Mouse (Mus musculus) forebrain, embryonic 11.5 days (tissue): Measurements from ENCODE around the gene Ccdc148. TPM values are rescaled to one million over a fixed set of nuclear protein-coding genes. Genes with fewer than 3 reads are reported as not detected.

Source experiments
- ATAC-seq: fragments of 200-750 bp; cut with Nextera tagmentation; replicated peaks from 2 replicates; pipeline ENCODE4 v1.8.0; 2017; ENCODE audit warnings: moderate TSS enrichment; ENCODE audit not compliant: low FRiP score
- DNase-seq: peaks from one replicate; pipeline ENCODE4 v3.0.0-alpha.2; 2017; ENCODE audit warnings: low spot score
- H3K27ac ChIP-seq: fragments of 300-500 bp; sonication (generic); 2 replicates; pipeline ENCODE4 v1.5.1; 2014; ENCODE audit warnings: low read depth, low read length
- H3K27me3 ChIP-seq: fragments of 300-500 bp; sonication (generic); 2 replicates; pipeline ENCODE4 v1.6.1; 2014; ENCODE audit warnings: mild to moderate bottlenecking, low read length, mixed read lengths; ENCODE audit not compliant: control insufficient read depth, insufficient read depth
- H3K36me3 ChIP-seq: fragments of 300-500 bp; sonication (generic); 2 replicates; pipeline ENCODE4 v1.6.1; 2014; ENCODE audit warnings: mild to moderate bottlenecking, low read length, moderate library complexity, mixed read lengths; ENCODE audit not compliant: control insufficient read depth, insufficient read depth
- H3K4me1 ChIP-seq: fragments of 300-500 bp; sonication (generic); replicated peaks from 2 replicates; pipeline ENCODE4 v1.6.1; 2014; ENCODE audit warnings: low read length, mixed read lengths; ENCODE audit not compliant: control insufficient read depth, insufficient read depth
- H3K4me2 ChIP-seq: fragments of 300-500 bp; sonication (generic); 2 replicates; pipeline ENCODE4 v1.6.1; 2014; ENCODE audit warnings: low read depth, mild to moderate bottlenecking, low read length, moderate library complexity, mixed read lengths; ENCODE audit not compliant: severe bottlenecking
- H3K4me3 ChIP-seq: fragments of 300-500 bp; sonication (generic); 2 replicates; pipeline ENCODE4 v1.5.1; 2014; ENCODE audit warnings: low read depth, low read length
- H3K9ac ChIP-seq: fragments of 300-500 bp; sonication (generic); 2 replicates; pipeline ENCODE4 v1.6.1; 2014; ENCODE audit warnings: low read length
- H3K9me3 ChIP-seq: fragments of 300-500 bp; sonication (generic); 2 replicates; pipeline ENCODE4 v1.6.1; 2016; ENCODE audit warnings: low read length, mixed read lengths; ENCODE audit not compliant: control insufficient read depth
- WGBS: fragments of 180-500 bp; shearing (Covaris S2); extraction: QIAGEN DNeasy Blood & Tissue Kit; methylation state at CpG from one replicate; pipeline ENCODE4 v1.1.7; 2014; 5-methylcytosine and 5-hydroxymethylcytosine counted together
- polyA plus RNA-seq: library from polyadenylated mRNA; unstranded; fragments of >200 nt; fragmentation: Nextera tagmentation; extraction: Ambion mirVana; gene quantifications from 2 replicates; pipeline ENCODE4 v1.2.1, GENCODE M21; 2014

The Ccdc148 gene
- polyA plus RNA-seq, 1 experiment from 2014 or later, result 0.68 TPM

DNA sequence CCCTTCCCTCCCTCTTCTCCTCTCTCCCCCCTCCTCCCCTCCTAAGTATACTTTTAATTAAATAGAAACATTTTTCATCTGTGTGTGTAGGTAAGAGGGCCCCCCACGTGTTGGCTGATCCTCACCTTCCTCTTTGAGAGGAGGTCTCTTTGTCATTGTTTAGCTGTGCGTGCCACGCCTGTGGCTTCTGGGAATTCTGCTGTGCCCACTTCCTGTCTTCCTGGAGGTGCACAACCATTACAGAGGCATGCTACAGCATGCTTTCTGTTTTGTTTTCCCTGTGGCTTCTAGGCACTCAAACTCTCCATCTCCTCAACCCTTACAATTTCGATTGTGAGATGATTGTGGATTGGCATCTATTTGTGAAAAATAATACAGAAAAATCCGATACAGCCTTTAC, 11.1 kb upstream of the Ccdc148 start:
- Histone ChIP-seq H3K27ac (no peak overlapping the region), H3K9me3 (no peaks in the 10 kb centered on the region), H3K27me3 (no peaks in the 10 kb centered on the region), H3K4me3 (no peak overlapping the region), H3K36me3 (no peaks in the 10 kb centered on the region), H3K9ac (no peak overlapping the region), H3K4me2 (no peak overlapping the region), H3K4me1 (no peaks in the 10 kb centered on the region)
- WGBS, result 76% methylated on average over 5 of the region's 5 CpGs
- ATAC-seq, result no peak
- no peak for DNase-seq

DNA sequence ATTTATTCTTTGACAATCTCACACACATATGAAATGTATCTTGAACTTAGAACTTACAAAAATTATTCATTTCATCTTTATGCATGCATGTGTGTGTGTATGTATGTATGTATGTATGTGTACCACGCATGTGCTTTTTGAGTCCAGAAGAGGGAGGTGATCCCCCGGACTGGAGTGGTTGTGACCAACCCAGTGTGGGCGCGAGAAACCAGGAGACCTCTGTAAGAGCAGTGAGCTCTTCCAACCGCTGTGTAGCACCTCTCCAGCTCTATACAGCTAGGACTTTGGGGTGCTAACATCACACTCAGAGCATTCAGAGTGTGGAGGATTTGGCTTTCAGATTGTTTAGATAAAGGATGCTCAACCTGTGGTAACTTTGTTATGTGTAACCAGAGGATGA, 10.1 kb upstream of the Ccdc148 start:
- DNase-seq, result no peak
- Histone ChIP-seq H3K36me3 (no peaks in the 10 kb centered on the region), H3K9me3 (no peaks in the 10 kb centered on the region), H3K9ac (no peak overlapping the region), H3K4me1 (no peaks in the 10 kb centered on the region), H3K27ac (no peak overlapping the region), H3K4me3 (no peak overlapping the region), H3K27me3 (no peaks in the 10 kb centered on the region), H3K4me2 (no peak overlapping the region)
- WGBS, result 98% methylated on average over 5 of the region's 5 CpGs
- no peak for ATAC-seq

DNA sequence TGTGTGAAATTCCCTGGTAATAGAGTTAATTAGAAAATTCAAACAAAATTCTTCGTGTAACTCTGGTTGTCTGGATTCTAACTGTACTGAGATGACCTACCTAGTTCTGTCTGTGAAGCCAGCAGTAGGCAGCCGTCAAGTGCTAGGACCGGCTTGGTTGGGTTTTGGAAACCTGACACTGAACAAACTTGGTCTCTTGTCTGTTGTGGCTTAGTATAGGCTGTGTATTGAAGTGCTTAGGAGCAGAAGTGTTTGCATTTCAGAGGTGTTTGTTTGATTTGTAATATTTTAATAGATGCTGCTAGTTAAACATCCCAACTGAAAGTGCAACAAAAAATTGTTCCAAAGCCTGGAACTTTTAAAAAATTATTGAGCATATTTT, 9.7 kb upstream of the Ccdc148 start:
- ATAC-seq, result no peak

DNA sequence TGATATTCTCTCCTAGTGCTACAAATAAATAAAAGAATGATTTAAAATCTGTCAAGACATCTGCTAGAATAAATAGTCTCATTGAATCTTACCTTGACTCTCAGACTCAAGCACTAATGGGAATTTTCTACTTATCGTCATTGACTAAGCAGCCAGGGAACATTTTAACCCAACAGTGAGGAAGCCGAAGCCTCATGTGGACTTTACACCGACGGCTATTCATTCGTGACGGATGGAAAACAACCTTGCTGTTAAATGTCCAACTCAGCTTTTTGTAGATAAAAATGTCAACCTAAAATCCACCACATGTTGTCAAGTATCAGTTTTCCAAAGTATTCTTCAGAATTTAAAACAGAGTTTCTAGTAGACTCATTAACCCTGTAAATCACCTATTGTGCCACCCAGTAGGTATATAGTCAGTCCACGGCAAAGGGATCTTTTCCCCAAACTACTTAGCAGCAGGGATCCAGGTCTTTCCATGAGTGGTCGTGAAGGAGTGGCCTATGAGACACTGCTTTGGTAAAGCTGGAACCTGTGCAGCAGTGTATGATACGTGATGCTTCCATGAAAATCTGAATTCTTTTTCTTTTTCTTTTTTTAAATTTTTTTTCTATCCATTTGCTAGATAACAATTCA, 9.2 kb upstream of the Ccdc148 start:
- H3K27ac ChIP-seq, result no peak overlapping the region
- H3K9ac ChIP-seq, result no peak overlapping the region
- WGBS, result 81% methylated on average over 9 of the region's 9 CpGs
- no peaks in the 10 kb centered on the region for H3K9me3 ChIP-seq
- no peaks in the 10 kb centered on the region for H3K4me1 ChIP-seq
- H3K27me3 ChIP-seq, result no peaks in the 10 kb centered on the region
- H3K36me3 ChIP-seq, result no peaks in the 10 kb centered on the region
- DNase-seq, result no peak
- no peak for ATAC-seq
- H3K4me2 ChIP-seq, result no peak overlapping the region
- no peak overlapping the region for H3K4me3 ChIP-seq

More for the DNA sequence above, 9.7 kb upstream of the Ccdc148 start:
- Histone ChIP-seq H3K4me1 (no peaks in the 10 kb centered on the region), H3K9me3 (no peaks in the 10 kb centered on the region), H3K9ac (no peak overlapping the region), H3K27ac (no peak overlapping the region), H3K4me3 (no peak overlapping the region), H3K36me3 (no peaks in the 10 kb centered on the region), H3K27me3 (no peaks in the 10 kb centered on the region), H3K4me2 (no peak overlapping the region)
- WGBS, result 86% methylated on average over 3 of the region's 3 CpGs
- no peak for DNase-seq

DNA sequence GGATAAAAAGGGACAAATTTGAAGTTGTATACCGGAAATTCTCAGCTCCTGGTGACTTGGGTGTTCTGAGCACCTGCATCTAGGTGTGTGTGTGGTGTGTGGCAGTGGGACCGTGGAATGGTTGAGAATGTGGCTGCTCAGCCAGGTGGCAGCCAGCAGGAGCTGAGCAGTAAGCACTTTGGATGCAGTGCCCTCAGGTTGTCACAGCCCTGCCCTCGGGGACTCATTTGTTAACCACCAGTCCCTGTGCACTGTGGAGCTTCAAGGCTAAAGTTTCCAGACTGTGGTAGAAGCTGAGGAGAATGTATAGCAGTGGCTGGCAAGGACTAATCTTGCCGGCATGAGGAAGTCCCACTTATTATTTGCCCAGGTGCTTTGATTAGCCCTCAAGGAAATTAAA, 7.3 kb upstream of the Ccdc148 start:
- Histone ChIP-seq H3K9ac (no peak overlapping the region), H3K4me1 (peaks cover 2% of the 10 kb centered on the region; the same call in 1 of the 2 replicates), H3K27ac (no peak overlapping the region), H3K4me2 (no peak overlapping the region), H3K4me3 (no peak overlapping the region), H3K36me3 (no peaks in the 10 kb centered on the region), H3K9me3 (no peaks in the 10 kb centered on the region), H3K27me3 (no peaks in the 10 kb centered on the region)
- 90% methylated on average over 4 of the region's 4 CpGs for WGBS
- DNase-seq (no peak), ATAC-seq (no peak)

DNA sequence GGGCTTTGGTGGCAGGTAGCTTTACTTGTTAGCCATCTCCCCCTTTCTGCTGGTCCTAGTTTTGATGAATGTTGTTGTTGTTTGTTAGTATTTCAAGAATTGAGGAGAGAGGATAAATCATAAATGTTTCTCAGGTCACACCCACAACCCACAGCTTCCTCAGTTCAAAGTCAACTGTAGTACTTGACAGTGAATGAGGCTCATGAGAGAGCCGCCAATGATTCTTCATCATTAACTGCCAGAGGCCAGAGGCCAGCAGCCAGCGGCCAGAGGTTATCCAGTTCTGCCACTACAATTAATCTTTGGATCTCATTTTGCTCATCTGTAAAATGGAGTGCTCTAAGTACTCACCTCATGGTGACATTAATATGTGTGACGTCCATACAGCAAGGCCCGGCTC, 6.5 kb upstream of the Ccdc148 start:
- no peak overlapping the region for H3K4me2 ChIP-seq
- H3K4me3 ChIP-seq, result no peak overlapping the region
- H3K9ac ChIP-seq, result no peak overlapping the region
- H3K9me3 ChIP-seq, result no peaks in the 10 kb centered on the region
- peaks cover 3% of the 10 kb centered on the region; the same call in 1 of the 2 replicates for H3K4me1 ChIP-seq
- 90% methylated on average over 4 of the region's 4 CpGs for whole genome bisulfite sequencing
- no peaks in the 10 kb centered on the region for H3K27me3 ChIP-seq
- DNase-seq (no peak), ATAC-seq (no peak)
- no peak overlapping the region for H3K27ac ChIP-seq
- no peaks in the 10 kb centered on the region for H3K36me3 ChIP-seq

DNA sequence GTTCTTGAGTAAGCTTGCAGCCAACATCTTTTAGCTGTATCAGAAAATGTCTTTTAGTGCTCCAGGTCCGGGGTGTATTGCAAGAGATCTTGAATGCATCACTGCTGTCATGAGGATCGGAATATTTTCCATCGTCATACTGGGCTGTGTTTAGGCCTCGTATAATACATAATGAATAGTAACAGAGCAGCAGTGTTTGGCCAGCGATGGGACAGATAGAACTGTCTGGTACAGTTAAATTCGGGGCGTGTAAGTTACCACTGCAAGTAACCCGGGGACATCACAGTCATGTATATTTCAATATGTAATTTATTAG, 1.8 kb upstream of the Ccdc148 start:
- Histone ChIP-seq H3K4me2 (peak overlapping the region; percentile 78), H3K36me3 (no peaks in the 10 kb centered on the region), H3K4me1 (peaks cover 3% of the 10 kb centered on the region; the same call in 1 of the 2 replicates), H3K9me3 (no peaks in the 10 kb centered on the region), H3K27ac (no peak overlapping the region), H3K27me3 (no peaks in the 10 kb centered on the region), H3K9ac (peak overlapping the region; percentile 86), H3K4me3 (peak overlapping the region; percentile 90)
- ATAC-seq (no peak), DNase-seq (no peak)
- WGBS, result 43% methylated on average over 8 of the region's 8 CpGs

DNA sequence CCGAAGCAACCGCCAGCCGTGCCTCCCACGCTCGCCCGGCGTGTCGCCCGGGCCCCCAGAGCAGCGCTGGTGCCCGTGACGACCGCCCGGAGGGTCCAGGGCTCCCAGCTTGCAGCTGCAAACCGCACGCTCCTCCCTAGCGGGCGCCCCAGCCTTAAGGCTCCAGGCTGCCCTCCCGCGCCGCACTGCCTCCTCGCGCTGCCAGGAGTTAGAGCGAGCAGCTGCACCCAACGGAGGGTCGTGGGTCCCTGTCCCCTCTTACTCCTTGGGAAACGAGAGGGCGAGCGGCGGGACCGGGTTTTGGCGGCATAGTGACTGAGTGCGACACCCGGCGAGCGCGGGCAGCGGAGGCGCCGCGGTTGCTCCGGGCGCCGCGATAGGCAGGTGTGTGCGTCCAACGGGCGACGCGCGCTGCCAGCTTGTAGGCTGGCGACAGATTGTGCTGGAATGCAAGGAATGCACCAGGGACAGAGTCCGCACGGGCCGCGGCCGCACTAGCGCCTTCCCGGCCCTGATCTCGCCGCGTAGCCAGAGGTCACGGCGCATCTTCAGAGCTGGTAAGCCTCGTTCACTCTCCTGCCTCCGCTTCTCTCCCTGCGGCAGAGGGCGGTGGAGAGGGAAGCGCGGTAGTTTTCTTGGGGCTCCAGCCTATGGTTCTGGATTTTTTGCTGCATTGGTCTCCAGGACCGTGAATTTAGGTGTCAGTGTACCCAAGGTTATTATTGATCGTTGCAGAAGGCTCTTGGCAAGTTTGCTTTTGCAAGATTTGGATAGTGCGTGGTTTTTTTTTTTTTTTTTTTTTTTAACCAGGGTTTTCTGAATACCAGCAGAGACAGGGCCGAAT, 1.2 kb upstream of the Ccdc148 start:
- Histone ChIP-seq H3K9me3 (no peaks in the 10 kb centered on the region), H3K36me3 (no peaks in the 10 kb centered on the region), H3K27me3 (no peaks in the 10 kb centered on the region), H3K27ac (peak overlapping the region; percentile 75), H3K4me1 (peaks cover 3% of the 10 kb centered on the region; the same call in 1 of the 2 replicates), H3K4me3 (peak overlapping the region; percentile 90), H3K4me2 (peak overlapping the region; percentile 78), H3K9ac (peak overlapping the region; percentile 86)
- DNase-seq, result peak; percentile 84
- 1% methylated on average over 74 of the region's 74 CpGs for WGBS
- ATAC-seq, result peak; percentile 63
